Mouse (Mus musculus): Measurements from ENCODE around the gene Tbc1d10c. TPM values are rescaled to one million over a fixed set of nuclear protein-coding genes. Genes with fewer than 3 reads are reported as not detected.

The Tbc1d10c gene
- polyA plus RNA-seq (2017; shearing (Covaris generic)): 828 TPM

DNA sequence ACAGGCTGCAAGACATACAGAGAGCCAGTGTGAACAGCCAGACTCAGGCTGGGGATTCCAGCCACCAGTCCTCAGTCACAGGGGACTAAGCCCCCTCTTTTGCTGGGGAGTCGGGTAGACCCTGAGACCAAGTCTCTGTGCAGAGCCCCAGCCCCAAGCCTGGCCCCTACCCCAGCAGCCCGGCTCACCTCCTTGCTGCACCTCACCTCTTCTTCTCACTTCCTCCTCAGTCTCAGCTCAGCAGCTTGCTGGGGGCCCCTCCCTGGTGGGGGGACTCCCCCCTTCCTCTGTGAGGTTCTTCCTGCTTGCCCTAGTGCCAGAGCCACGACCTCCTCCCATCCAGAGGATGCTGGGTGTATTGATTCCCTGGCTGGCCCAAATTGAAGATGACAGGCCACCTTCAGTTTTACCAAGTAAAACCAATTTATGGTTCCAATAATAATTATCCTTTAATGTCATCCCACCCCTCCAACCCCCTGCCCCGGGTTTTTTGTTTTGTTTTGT, at the start of gene Tbc1d10c:
Gene Tbc1d10c (minus strand): TSS at position 454 of the 504 bp plus-strand sequence.

DNA sequence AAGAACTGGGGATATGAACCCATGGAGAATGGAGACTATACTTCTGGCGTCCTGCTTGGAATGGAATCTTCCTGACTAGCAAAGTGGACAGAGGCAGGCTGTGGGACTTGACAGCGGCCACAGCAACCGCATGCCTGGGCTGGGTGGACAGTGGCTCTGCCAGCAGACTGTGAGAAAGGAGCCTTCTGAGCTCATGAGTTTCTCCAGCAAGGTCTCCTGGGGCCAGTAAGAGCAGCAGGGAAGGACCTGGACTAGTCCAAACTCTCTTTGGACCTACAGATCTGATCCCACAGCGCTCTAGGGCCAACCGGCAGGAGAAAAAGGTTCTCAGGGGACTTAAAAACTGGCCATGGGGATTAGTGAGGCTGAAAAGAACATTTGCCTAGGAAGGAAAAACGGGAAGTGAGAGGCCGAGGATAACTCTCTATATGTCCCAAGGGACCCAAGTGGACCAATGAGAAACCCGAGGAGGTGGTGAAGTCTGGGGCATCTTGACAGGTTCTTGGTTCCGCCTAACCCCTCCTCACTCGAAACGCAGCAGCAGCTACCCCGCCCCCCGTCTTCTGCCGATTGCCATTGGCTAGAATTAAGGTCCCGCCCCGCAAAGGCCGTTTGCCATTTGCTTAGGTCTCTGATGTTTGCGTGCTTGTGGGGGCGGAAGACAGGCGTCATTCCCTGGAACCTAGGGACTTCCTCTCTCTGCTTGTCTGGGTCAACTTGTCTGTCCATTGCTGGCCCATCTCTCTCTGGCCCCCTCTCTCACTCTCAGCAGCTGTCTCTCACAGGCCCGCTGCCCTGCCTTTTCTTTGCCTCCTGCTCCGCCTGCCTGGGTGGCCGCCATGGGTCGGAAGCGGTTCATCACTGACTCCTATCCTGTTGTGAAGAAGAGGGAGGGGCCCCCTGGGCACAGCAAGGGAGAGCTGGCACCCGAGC, 40.4 kb upstream of the Tbc1d10c start, which contains the start of gene Pold4:
Gene Pold4 (plus strand): TSS at position 647 of the 933 bp plus-strand sequence.

DNA sequence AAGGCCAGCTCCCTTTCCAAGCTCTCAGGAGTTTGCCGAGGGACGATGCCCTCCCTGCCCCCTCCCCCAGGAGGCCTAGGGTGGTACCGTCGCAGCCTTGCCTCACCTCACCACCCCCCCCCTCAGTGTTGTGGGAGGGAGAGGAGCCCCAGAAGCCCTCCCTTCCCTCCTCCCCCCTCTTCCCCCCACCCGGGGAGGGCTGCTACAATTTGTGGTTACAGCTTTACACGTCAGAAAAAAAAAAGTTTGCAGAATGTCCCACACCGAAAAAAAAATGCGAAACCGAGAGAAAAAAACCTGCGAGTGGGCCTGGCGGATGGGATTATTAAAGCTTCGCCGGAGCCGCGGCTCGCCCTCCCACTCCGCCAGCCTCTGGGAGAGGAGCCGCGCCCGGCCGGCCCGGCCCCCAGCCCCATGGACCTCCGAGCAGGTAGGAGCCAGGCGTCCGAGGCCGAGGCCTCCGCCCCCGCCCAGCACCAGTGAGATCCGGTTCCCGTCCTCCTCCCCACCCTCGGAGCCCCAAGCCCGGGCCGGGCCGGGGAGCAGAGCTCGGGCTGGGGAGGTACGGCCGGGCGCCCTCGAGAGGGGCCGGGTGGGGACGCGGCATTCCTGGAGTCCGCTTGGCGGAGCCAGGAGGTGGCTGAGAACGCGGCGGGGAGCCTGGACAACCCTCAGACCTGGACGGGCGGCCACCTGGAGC, 23.1 kb upstream of the Tbc1d10c start, which contains the start of the genes Clcf1 and AC109138.7:
Gene Clcf1 (plus strand): TSS at position 168 of the 700 bp plus-strand sequence.
Gene AC109138.7 (plus strand): TSS at position 287 of the 700 bp plus-strand sequence.

DNA sequence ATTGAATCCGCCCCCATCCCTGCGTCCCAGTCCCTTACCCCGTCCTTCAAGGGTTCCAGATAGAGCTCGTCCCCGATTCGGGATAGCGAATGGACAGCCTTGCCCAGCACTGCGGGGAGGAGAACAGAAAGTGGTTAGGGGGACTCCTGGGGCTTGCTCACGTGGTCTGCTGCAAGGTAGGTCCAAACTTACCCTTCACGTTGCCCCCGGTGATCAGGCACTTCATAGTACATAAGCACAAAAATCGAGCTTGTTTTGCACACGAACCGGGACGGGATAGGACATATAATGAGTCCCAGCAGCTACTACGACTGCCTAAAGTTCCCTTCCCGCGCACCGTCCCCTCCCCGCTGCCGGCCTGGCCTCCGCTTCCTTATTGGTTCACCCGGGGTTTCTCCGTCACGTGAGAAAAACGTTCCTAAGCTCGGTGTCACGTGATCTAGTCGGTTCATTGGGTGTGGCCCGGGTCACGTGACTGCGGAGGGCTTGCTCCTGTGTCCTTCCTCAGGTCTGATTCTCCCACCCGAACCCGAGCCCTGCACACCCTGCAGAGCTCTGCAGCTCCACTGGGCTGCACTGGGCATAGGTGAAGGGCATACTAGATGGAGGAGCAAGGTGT, 10.3 kb upstream of the Tbc1d10c start, which contains the start of gene Rad9a:
Gene Rad9a (minus strand): TSS at position 372 of the 619 bp plus-strand sequence.

DNA sequence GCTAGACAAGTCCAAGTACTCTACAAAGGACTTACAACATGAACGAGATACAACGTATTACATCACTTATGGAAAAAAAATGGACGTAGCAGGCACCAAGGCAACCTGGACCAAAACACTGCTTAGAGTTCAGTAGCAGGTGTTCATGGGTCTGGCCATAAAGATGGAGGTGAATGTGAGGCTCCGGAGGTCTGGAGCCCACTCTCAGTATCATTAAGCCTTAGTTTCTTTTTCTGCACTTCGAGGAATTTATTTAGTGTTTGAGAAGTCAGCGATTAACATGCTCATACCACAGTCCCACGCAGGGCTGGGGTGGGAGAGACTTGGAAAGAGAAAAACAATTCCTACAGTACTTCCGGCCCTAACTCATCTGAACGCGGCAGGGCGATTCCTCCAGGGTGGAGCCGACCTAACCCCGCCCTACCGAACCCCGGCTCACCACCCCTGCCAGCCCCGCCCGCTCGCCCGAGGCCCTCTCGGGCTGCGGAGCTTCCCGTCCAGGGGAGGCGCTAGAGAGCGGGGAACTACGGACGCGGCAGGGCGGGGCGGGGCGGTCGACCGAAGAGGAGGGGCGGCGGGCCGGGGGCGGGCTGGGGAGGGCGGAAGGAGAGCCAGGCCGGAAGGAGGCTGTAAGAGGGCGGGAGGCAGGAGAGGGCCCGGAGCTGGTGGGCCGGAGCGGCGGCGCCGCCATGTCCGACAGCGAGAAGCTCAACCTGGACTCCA, 605 bp upstream of the Tbc1d10c start, which contains the start of gene Ppp1ca:
Gene Ppp1ca (plus strand): TSS at position 538 of the 723 bp plus-strand sequence.

DNA sequence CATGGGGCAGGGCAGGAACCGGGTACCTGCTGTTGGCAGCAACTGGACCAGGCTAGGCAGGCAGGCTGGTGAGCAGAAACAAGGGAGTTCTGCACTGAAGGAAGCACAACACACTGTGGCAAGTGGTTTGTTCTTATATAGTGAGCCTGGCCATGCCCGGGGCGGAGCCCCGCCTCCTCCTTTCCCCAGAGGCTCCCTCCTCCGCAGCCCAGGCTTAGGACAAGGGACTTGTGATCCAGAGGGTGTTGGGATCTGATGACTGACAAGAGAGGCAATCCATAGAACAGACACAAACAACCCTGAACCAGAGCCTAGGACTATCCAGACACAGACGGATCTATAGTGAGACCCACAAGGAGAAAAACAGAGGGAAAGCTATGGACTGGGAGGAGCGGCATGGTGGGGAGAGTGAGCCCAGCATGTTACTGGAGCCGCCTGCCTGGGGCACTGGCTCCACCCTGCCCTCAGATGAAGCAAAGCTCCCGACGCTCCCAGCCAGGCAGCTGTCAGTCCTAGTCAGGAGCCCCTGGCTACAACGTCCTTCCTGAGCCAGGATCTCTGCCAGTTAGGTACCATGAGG, 15.6 kb downstream of the Tbc1d10c start, which contains the start of gene Carns1:
Gene Carns1 (minus strand): TSS at position 112 of the 580 bp plus-strand sequence.

DNA sequence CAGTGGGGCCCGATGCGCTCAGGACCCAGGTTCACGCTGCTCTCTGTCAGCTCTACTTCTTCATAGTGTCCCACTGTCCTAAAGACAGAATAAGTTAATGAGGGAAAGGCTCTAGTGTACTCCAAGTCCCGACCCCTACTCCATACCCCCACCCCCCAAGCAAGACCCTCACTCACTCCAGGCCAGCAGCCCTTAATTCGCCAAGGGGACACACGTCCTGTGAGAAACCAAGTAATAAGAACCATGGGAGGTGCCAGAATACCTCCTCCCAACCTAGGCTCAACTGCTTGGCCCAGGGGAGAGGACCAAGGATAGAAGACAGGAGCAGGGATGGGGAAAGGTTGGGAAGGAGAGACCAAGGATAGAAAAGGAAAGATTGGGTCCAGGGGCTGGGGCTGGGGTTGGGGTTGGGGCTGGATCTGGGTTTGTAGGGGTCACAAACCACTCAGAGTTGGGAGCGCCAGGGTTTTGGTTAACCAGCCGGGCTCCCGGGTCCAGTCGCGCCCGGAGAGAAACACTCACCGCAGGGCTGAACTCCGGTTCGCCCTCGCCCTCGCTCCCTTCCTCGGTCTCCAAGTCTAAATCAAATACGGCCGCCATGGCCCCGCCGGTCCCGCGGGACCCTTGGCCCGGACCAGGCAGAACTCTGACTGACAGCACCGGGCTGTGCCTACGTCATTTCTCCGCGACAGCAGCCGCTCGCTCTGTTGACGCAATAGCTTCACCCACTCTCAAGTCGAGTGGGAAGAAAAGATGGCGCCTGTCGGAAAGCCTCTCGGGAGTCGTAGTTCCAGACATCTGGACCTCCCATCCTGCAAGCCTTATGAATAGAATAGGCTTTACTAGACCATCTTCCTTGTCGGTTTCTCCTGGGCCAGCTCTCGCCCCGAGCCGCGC, 28.2 kb downstream of the Tbc1d10c start, which contains the start of gene Rps6kb2:
Gene Rps6kb2 (minus strand): TSS at position 709 of the 897 bp plus-strand sequence.

DNA sequence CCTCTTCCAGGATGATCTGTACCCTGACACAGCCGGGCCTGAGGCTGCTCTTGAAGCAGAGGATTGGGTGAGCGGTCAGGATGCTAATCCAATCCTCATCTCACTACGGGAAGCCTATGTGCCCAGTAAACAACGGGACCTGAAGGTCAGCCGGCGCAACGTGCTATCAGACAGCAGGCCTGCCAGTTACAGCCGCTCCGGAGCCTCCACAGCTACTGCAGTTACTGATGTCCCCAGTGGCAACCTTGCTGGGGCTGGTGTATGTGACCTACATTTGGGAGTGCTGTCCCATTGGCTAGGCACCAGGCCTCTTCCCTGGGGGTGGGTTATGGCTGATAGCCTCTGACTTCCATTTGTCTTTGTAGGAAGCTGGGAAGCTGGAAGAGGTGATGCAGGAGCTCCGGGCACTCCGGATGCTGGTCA, 37.8 kb downstream of the Tbc1d10c start, which contains the start of gene Ptprcap:
Gene Ptprcap (plus strand): TSS at position 373 of the 423 bp plus-strand sequence.

DNA sequence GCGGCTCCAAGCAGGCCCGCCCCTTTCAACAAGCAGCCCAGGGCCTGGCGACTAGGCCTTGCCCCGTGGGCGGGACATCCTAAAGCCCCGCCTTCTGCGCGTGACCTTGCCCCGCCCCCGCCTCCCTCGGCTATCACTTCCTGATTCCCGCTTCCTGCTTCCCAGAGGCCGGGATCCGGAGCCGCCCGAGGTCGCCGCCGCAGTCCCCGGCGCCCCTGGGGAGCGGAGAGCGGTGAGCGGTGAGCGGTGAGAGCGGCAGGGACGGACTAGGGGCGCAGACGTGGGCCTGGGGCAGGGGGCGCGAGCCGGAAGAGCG, 42.6 kb downstream of the Tbc1d10c start, which contains the start of gene Coro1b:
Gene Coro1b (plus strand): TSS at position 129 of the 316 bp plus-strand sequence.

DNA sequence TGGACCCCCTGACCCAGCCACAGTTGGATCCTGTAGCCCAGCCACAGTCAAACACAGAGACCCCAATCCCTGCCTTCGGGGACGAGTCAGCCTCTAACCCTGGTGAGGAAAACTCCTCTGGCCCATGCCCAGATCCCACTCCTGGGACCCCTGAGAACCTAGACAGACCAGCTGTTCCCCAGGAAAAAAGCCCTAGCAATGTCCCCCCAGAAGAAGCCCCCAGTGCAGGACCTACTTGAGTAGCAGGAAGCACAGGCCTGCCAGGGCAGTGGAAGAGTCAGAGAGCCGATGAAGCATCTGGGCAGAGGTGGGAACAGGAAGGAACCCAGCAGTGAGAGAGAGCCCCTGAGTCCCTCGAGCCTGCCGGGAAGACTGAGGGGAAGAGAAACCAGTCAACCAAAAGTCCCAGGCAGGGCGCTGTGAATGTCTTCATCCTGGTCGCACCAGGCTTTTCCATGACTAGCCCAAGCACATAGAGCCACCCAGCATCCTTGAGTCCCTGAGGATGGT, 47.3 kb downstream of the Tbc1d10c start, which contains the start of gene Cabp4:
Gene Cabp4 (minus strand): TSS at position 275 of the 510 bp plus-strand sequence.

DNA sequence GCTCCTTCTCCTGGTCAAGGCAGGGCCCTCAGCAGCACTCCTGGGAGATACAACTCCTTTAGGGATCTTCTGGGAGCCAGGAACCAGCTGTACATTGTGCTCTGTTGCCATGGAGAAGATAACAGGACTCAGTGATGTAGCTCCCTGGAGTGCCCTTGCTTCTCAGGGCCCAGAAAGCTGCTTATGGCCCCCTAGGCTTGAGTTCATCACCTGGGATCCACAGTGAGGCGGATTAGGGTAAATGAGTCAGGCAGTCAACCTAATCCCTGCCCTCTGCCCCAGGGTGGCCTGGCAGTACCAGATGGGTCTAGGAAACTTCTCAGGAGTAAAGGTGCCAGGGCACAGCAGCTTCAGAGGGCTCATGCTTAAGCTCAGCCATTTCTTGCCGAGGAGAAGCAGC, 51.6 kb downstream of the Tbc1d10c start, which contains the start of gene Gpr152:
Gene Gpr152 (plus strand): TSS at position 342 of the 400 bp plus-strand sequence.

Other genes with a start within 250 kb of the Tbc1d10c start
- not detected for gene Aldh3b3, start 232.6 kb downstream of the Tbc1d10c start, polyA plus RNA-seq (2017; shearing (Covaris generic))
- gene Aldh3b2, start 219.0 kb downstream of the Tbc1d10c start, polyA plus RNA-seq (2017; shearing (Covaris generic)): not detected
- gene Acy3, start 204.7 kb downstream of the Tbc1d10c start, polyA plus RNA-seq (2017; shearing (Covaris generic)): 0.71 TPM
- gene Tbx10, start 198.5 kb downstream of the Tbc1d10c start, polyA plus RNA-seq (2017; shearing (Covaris generic)): not detected
- 9.1 TPM for gene Nudt8, start 190.7 kb downstream of the Tbc1d10c start, polyA plus RNA-seq (2017; shearing (Covaris generic))
- gene Gm49405, start 190.7 kb downstream of the Tbc1d10c start, polyA plus RNA-seq (2017; shearing (Covaris generic)): 1.4 TPM
- gene Doc2g, start 188.0 kb downstream of the Tbc1d10c start, polyA plus RNA-seq (2017; shearing (Covaris generic)): 2.1 TPM
- 169 TPM for gene Ndufv1, start 178.5 kb downstream of the Tbc1d10c start, polyA plus RNA-seq (2017; shearing (Covaris generic))
- gene Gstp1, start 153.3 kb downstream of the Tbc1d10c start, polyA plus RNA-seq (2017; shearing (Covaris generic)): 708 TPM
- gene Gstp2, start 145.3 kb downstream of the Tbc1d10c start, polyA plus RNA-seq (2017; shearing (Covaris generic)): 3.2 TPM
- 149 TPM for gene Gstp3, start 131.7 kb downstream of the Tbc1d10c start, polyA plus RNA-seq (2017; shearing (Covaris generic))
- gene Cabp2, start 109.7 kb downstream of the Tbc1d10c start, polyA plus RNA-seq (2017; shearing (Covaris generic)): not detected
- gene Cdk2ap2, start 94.1 kb downstream of the Tbc1d10c start, polyA plus RNA-seq (2017; shearing (Covaris generic)): 1,029 TPM
- 346 TPM for gene Pitpnm1, start 91.3 kb downstream of the Tbc1d10c start, polyA plus RNA-seq (2017; shearing (Covaris generic))
- 228 TPM for gene Aip, start 65.4 kb downstream of the Tbc1d10c start, polyA plus RNA-seq (2017; shearing (Covaris generic))
- not detected for gene Gpr152, start 51.5 kb downstream of the Tbc1d10c start, polyA plus RNA-seq (2017; shearing (Covaris generic))
- gene Cabp4, start 47.3 kb downstream of the Tbc1d10c start, polyA plus RNA-seq (2017; shearing (Covaris generic)): 0.38 TPM
- 424 TPM for gene Coro1b, start 42.7 kb downstream of the Tbc1d10c start, polyA plus RNA-seq (2017; shearing (Covaris generic))
- 1,706 TPM for gene Ptprcap, start 37.7 kb downstream of the Tbc1d10c start, polyA plus RNA-seq (2017; shearing (Covaris generic))
- 58.8 TPM for gene Rps6kb2, start 27.9 kb downstream of the Tbc1d10c start, polyA plus RNA-seq (2017; shearing (Covaris generic))
- 11.0 TPM for gene Carns1, start 15.8 kb downstream of the Tbc1d10c start, polyA plus RNA-seq (2017; shearing (Covaris generic))
- 1,287 TPM for gene Ppp1ca, start 781 bp upstream of the Tbc1d10c start, polyA plus RNA-seq (2017; shearing (Covaris generic))
- gene Rad9a, start 10.4 kb upstream of the Tbc1d10c start, polyA plus RNA-seq (2017; shearing (Covaris generic)): 82.8 TPM
- 39.2 TPM for gene Clcf1, start 23.0 kb upstream of the Tbc1d10c start, polyA plus RNA-seq (2017; shearing (Covaris generic))
- not detected for gene AC109138.7, start 23.1 kb upstream of the Tbc1d10c start, polyA plus RNA-seq (2017; shearing (Covaris generic))
- gene Pold4, start 40.6 kb upstream of the Tbc1d10c start, polyA plus RNA-seq (2017; shearing (Covaris generic)): 139 TPM
- 1.5 TPM for gene Ssh3, start 77.9 kb upstream of the Tbc1d10c start, polyA plus RNA-seq (2017; shearing (Covaris generic))
- 3.8 TPM for gene Ankrd13d, start 91.9 kb upstream of the Tbc1d10c start, polyA plus RNA-seq (2017; shearing (Covaris generic))
- 52.5 TPM for gene Grk2, start 114.9 kb upstream of the Tbc1d10c start, polyA plus RNA-seq (2017; shearing (Covaris generic))
- gene Kdm2a, start 207.0 kb upstream of the Tbc1d10c start, polyA plus RNA-seq (2017; shearing (Covaris generic)): 64.3 TPM
- gene Rhod, start 248.1 kb upstream of the Tbc1d10c start, polyA plus RNA-seq (2017; shearing (Covaris generic)): 3.0 TPM

Data from CD4-positive, CD25-positive, alpha-beta regulatory T cell, adult 9 weeks (primary cell).